ENCODE assay signal across 8 mouse cellular contexts in genomic region chr1:58585373-58586170, GRCm38 (mm10). TPM values are rescaled to one million over a fixed set of nuclear protein-coding genes. Genes with fewer than 3 reads are reported as not detected.
DNase-seq lines count a peak whose midpoint lies in the region; ATAC-seq lines count a peak whose summit lies in the region.

No protein-coding gene starts in this region.

- peak overlapping the region; percentile 74 for H3K4me2 ChIP-seq in hindbrain, embryonic 13.5 days
- H3K4me2 ChIP-seq in liver, embryonic 11.5 days, result peak overlapping the region; percentile 91
- H3K4me2 ChIP-seq in neural tube, embryonic 13.5 days, result peak overlapping the region; percentile 67

- 7% methylated on average over 36 of the region's 36 CpGs for WGBS in embryonic facial prominence, embryonic 10.5 days
- 7% methylated on average over 30 of the region's 36 CpGs for WGBS in hindbrain, embryonic 13.5 days
- 4% methylated on average over 36 of the region's 36 CpGs for WGBS in liver, embryonic 11.5 days
- 6% methylated on average over 35 of the region's 36 CpGs for WGBS in neural tube, embryonic 13.5 days

- peak overlapping the region; percentile 93 for H3K4me3 ChIP-seq in embryonic facial prominence, embryonic 10.5 days
- H3K4me3 ChIP-seq in hindbrain, embryonic 13.5 days, result peak overlapping the region; percentile 69
- H3K4me3 ChIP-seq in liver, embryonic 11.5 days (ENCODE audit: low read depth, low read length), result peak overlapping the region; percentile 85
- H3K4me3 ChIP-seq in neural tube, embryonic 13.5 days, result peak overlapping the region; percentile 77

- H3K36me3 ChIP-seq in embryonic facial prominence, embryonic 10.5 days (replicated peaks), result 0 out of 2 replicates have a peak, but pooled peaks cover 3% of the 10 kb centered on the region
- H3K36me3 ChIP-seq in hindbrain, embryonic 13.5 days, result no peaks in the 10 kb centered on the region
- no peaks in the 10 kb centered on the region for H3K36me3 ChIP-seq in liver, embryonic 11.5 days (ENCODE audit: control insufficient read depth, insufficient read depth, low read length)
- no peaks in the 10 kb centered on the region for H3K36me3 ChIP-seq in neural tube, embryonic 13.5 days

- peak overlapping the region; percentile 89 for H3K9ac ChIP-seq in hindbrain, embryonic 13.5 days
- peak overlapping the region; percentile 83 for H3K9ac ChIP-seq in liver, embryonic 11.5 days (ENCODE audit: low read depth, low read length)
- H3K9ac ChIP-seq in neural tube, embryonic 13.5 days, result peak overlapping the region; percentile 95

- peak; percentile 13 to 47 for DNase-seq in layer of hippocampus, adult 18-20 months (ENCODE audit: low spot score in 2 of 2)
- no peak for DNase-seq in layer of hippocampus, adult 9-10 months (ENCODE audit: low spot score)
- DNase-seq in MEL-GATA-1-ER (ENCODE audit: extremely low read depth, low read depth), result peak; percentile 31
- DNase-seq in embryonic facial prominence, embryonic 10.5 days (ENCODE audit: low spot score), result no peak
- no peak for DNase-seq in liver, embryonic 11.5 days (ENCODE audit: low spot score)
- DNase-seq in urinary bladder, adult 2 months (ENCODE audit: low spot score), result no peak

- no peaks in the 10 kb centered on the region for H3K27me3 ChIP-seq in embryonic facial prominence, embryonic 10.5 days (replicated peaks; ENCODE audit: low read depth, poor library complexity, severe bottlenecking)
- no peaks in the 10 kb centered on the region for H3K27me3 ChIP-seq in hindbrain, embryonic 13.5 days
- H3K27me3 ChIP-seq in liver, embryonic 11.5 days (replicated peaks; ENCODE audit: control insufficient read depth, insufficient read depth, low read length), result no peaks in the 10 kb centered on the region
- no peaks in the 10 kb centered on the region for H3K27me3 ChIP-seq in neural tube, embryonic 13.5 days

- peaks cover 17% of the 10 kb centered on the region for H3K4me1 ChIP-seq in embryonic facial prominence, embryonic 10.5 days
- peaks cover 13% of the 10 kb centered on the region for H3K4me1 ChIP-seq in hindbrain, embryonic 13.5 days (replicated peaks)
- H3K4me1 ChIP-seq in liver, embryonic 11.5 days (replicated peaks; ENCODE audit: control insufficient read depth, insufficient read depth, low read length), result no peaks in the 10 kb centered on the region; the same call in 1 of the 2 replicates
- H3K4me1 ChIP-seq in neural tube, embryonic 13.5 days (replicated peaks), result peaks cover 16% of the 10 kb centered on the region

- H3K9me3 ChIP-seq in embryonic facial prominence, embryonic 10.5 days, result no peaks in the 10 kb centered on the region
- no peaks in the 10 kb centered on the region for H3K9me3 ChIP-seq in hindbrain, embryonic 13.5 days
- no peaks in the 10 kb centered on the region for H3K9me3 ChIP-seq in liver, embryonic 11.5 days (ENCODE audit: control insufficient read depth, low read length)
- no peaks in the 10 kb centered on the region for H3K9me3 ChIP-seq in neural tube, embryonic 13.5 days

- ATAC-seq in hindbrain, embryonic 13.5 days (ENCODE audit: low FRiP score), result peak; percentile 89
- ATAC-seq in liver, embryonic 11.5 days (replicated peaks; ENCODE audit: low FRiP score), result peak; percentile 63
- ATAC-seq in neural tube, embryonic 13.5 days (ENCODE audit: low read depth), result peak; percentile 78

- peak overlapping the region; percentile 96 for H3K27ac ChIP-seq in embryonic facial prominence, embryonic 10.5 days (replicated peaks)
- H3K27ac ChIP-seq in hindbrain, embryonic 13.5 days, result peak overlapping the region; percentile 56; the same call in 1 of the 2 replicates
- peak overlapping the region; percentile 16; the same call in 1 of the 2 replicates for H3K27ac ChIP-seq in liver, embryonic 11.5 days (ENCODE audit: low read depth, low read length)
- H3K27ac ChIP-seq in neural tube, embryonic 13.5 days (replicated peaks), result peak overlapping the region; percentile 69

RNA-seq across cellular contexts. Expression of gene Fam126b, which starts 0.6 kb away (rescaled TPM):
- total RNA-seq in layer of hippocampus, adult 18-20 months (2021), result 100 to 1,000 TPM; 132 to 154 TPM
- polyA plus RNA-seq in embryonic facial prominence, embryonic 10.5 days (2016; fragmentation: Nextera tagmentation; extraction: Ambion mirVana), result 5.7 and 6.3 TPM in 2 replicates
- polyA plus RNA-seq in hindbrain, embryonic 13.5 days (2015; fragmentation: Nextera tagmentation; extraction: Ambion mirVana), result 9.9 and 13.5 TPM in 2 replicates
- 6.5 and 7.3 TPM in 2 replicates for polyA plus RNA-seq in liver, embryonic 11.5 days (2014; fragmentation: Nextera tagmentation; extraction: Ambion mirVana)
- 9.8 and 10.8 TPM in 2 replicates for polyA plus RNA-seq in neural tube, embryonic 13.5 days (2015; fragmentation: Nextera tagmentation; extraction: Ambion mirVana)
- 5.3 and 5.7 TPM in 2 replicates for polyA plus RNA-seq in urinary bladder, adult 2 months (2012; rRNA removed)

RNA-seq across cellular contexts. Expression of gene Ndufb3, which starts 0.6 kb away (rescaled TPM):
- 100 to 1,000 TPM; 117 to 121 TPM for total RNA-seq in layer of hippocampus, adult 18-20 months (2021)
- 135 and 140 TPM in 2 replicates for polyA plus RNA-seq in embryonic facial prominence, embryonic 10.5 days (2016; fragmentation: Nextera tagmentation; extraction: Ambion mirVana)
- polyA plus RNA-seq in hindbrain, embryonic 13.5 days (2015; fragmentation: Nextera tagmentation; extraction: Ambion mirVana), result 199 and 210 TPM in 2 replicates
- polyA plus RNA-seq in liver, embryonic 11.5 days (2014; fragmentation: Nextera tagmentation; extraction: Ambion mirVana), result 172 and 182 TPM in 2 replicates
- polyA plus RNA-seq in neural tube, embryonic 13.5 days (2015; fragmentation: Nextera tagmentation; extraction: Ambion mirVana), result 211 and 220 TPM in 2 replicates
- polyA plus RNA-seq in urinary bladder, adult 2 months (2012; rRNA removed), result 176 and 214 TPM in 2 replicates

Comparison
In these comparisons a context has a peak if more than half of its experiments do, and no peak if none do; other contexts are left out.
1. DNase-seq: peak in layer of hippocampus, adult 18-20 months (2 of 2) and MEL-GATA-1-ER (single experiment); none in layer of hippocampus, adult 9-10 months (single experiment), embryonic facial prominence, embryonic 10.5 days (single experiment), liver, embryonic 11.5 days (single experiment) and urinary bladder, adult 2 months (single experiment).
2. H3K27ac ChIP-seq: peak in every context shown above with its lines; median percentile 96 in embryonic facial prominence, embryonic 10.5 days; 69 in neural tube, embryonic 13.5 days; 56 in hindbrain, embryonic 13.5 days; 16 in liver, embryonic 11.5 days.
3. Peak in every context shown above with its lines, with median percentiles within 50 percentile points of each other: H3K4me3 ChIP-seq, ATAC-seq, H3K4me2 ChIP-seq and H3K9ac ChIP-seq.